8 mouse cellular contexts compared by ENCODE assay signal in genomic region chr9:44389273-44389672, GRCm38 (mm10). TPM values are rescaled to one million over a fixed set of nuclear protein-coding genes. Genes with fewer than 3 reads are reported as not detected.
DNase-seq lines count a peak whose midpoint lies in the region; TF ChIP-seq lines count a peak whose summit lies in the region.

No protein-coding gene starts in this region.

- no peak overlapping the region for H3K27ac ChIP-seq in heart, embryonic 10.5 days
- H3K27ac ChIP-seq in cerebellum, adult 2 months (ENCODE audit: insufficient read depth, low read length): no peak overlapping the region
- no peak overlapping the region for H3K27ac ChIP-seq in limb, embryonic 10.5 days

- no peaks in the 10 kb centered on the region for H3K4me1 ChIP-seq in heart, embryonic 10.5 days
- no peaks in the 10 kb centered on the region for H3K4me1 ChIP-seq in cerebellum, adult 2 months (ENCODE audit: control insufficient read depth, insufficient read depth, low read length)
- no peaks in the 10 kb centered on the region for H3K4me1 ChIP-seq in limb, embryonic 10.5 days

- H3K27me3 ChIP-seq in heart, embryonic 10.5 days (ENCODE audit: insufficient read depth, poor library complexity, severe bottlenecking): no peaks in the 10 kb centered on the region
- no peaks in the 10 kb centered on the region for H3K27me3 ChIP-seq in cerebellum, adult 2 months (ENCODE audit: control insufficient read depth, insufficient read depth, low read length)
- H3K27me3 ChIP-seq in limb, embryonic 10.5 days (ENCODE audit: low read depth, poor library complexity, severe bottlenecking): no peaks in the 10 kb centered on the region

- peaks cover 87% of the 10 kb centered on the region for H3K36me3 ChIP-seq in heart, embryonic 10.5 days
- peaks cover 87% of the 10 kb centered on the region for H3K36me3 ChIP-seq in limb, embryonic 10.5 days

- TF ChIP-seq CTCF in cerebellum, adult 2 months (IDR thresholded peaks at IDR 0.05; ENCODE audit: borderline replicate concordance, insufficient read depth, low read depth, low read length): peak; percentile 87

- TF ChIP-seq POLR2A in cerebellum, adult 2 months (IDR thresholded peaks at IDR 0.05; ENCODE audit: borderline replicate concordance, insufficient read depth, low read length): no peak

- 61% methylated on average over 8 of the region's 8 CpGs for WGBS in heart, embryonic 10.5 days
- 33% methylated on average over 8 of the region's 8 CpGs for WGBS in cerebellum, adult 2 months
- WGBS in limb, embryonic 10.5 days: 67% methylated on average over 8 of the region's 8 CpGs

- peak; percentile 92 for DNase-seq in heart, adult 11 months
- no peak for DNase-seq in heart, embryonic 10.5 days (ENCODE audit: low spot score)
- peak; percentile 62 for DNase-seq in right cerebral cortex, adult 2 months (ENCODE audit: low spot score in 2 of 2)
- DNase-seq in right cerebral cortex, postnatal 25 days: no peak
- peak; percentile 71 to 74 for DNase-seq in cerebellum, adult 2 months
- DNase-seq in limb, embryonic 10.5 days (ENCODE audit: low spot score): peak; percentile 56
- DNase-seq in retina, embryonic 14.5 days (ENCODE audit: low spot score): peak; percentile 72
- DNase-seq in layer of hippocampus, adult 11-12 months (ENCODE audit: low spot score): no peak

- H3K4me3 ChIP-seq in heart, embryonic 10.5 days: no peak overlapping the region
- no peak overlapping the region for H3K4me3 ChIP-seq in cerebellum, adult 2 months (replicated peaks; ENCODE audit: insufficient read depth, low read depth, low read length)
- no peak overlapping the region for H3K4me3 ChIP-seq in limb, embryonic 10.5 days

- no peaks in the 10 kb centered on the region for H3K9me3 ChIP-seq in heart, embryonic 10.5 days
- no peaks in the 10 kb centered on the region for H3K9me3 ChIP-seq in limb, embryonic 10.5 days (replicated peaks)

RNA-seq across cellular contexts. Expression of gene Slc37a4, which starts 7.4 kb away (rescaled TPM):
- polyA plus RNA-seq in heart, embryonic 10.5 days (2016; fragmentation: Nextera tagmentation; extraction: Ambion mirVana): 25.3 and 33.4 TPM in 2 replicates
- 49.8 and 52.2 TPM in 2 replicates for polyA plus RNA-seq in cerebellum, adult 2 months (2012; rRNA removed)
- 8.4 and 9.7 TPM in 2 replicates for polyA plus RNA-seq in limb, embryonic 10.5 days (2016; fragmentation: Nextera tagmentation; extraction: Ambion mirVana)

RNA-seq across cellular contexts. Expression of gene Hyou1, which starts 10.0 kb away (rescaled TPM):
- 23.4 and 25.0 TPM in 2 replicates for polyA plus RNA-seq in heart, embryonic 10.5 days (2016; fragmentation: Nextera tagmentation; extraction: Ambion mirVana)
- polyA plus RNA-seq in cerebellum, adult 2 months (2012; rRNA removed): 53.2 and 55.0 TPM in 2 replicates
- polyA plus RNA-seq in limb, embryonic 10.5 days (2016; fragmentation: Nextera tagmentation; extraction: Ambion mirVana): 41.3 and 43.4 TPM in 2 replicates

RNA-seq across cellular contexts. Expression of gene Rps25, which starts 17.7 kb away (rescaled TPM):
- polyA plus RNA-seq in heart, embryonic 10.5 days (2016; fragmentation: Nextera tagmentation; extraction: Ambion mirVana): 1,461 and 1,463 TPM in 2 replicates
- polyA plus RNA-seq in cerebellum, adult 2 months (2012; rRNA removed): 434 and 456 TPM in 2 replicates
- 2,001 and 2,302 TPM in 2 replicates for polyA plus RNA-seq in limb, embryonic 10.5 days (2016; fragmentation: Nextera tagmentation; extraction: Ambion mirVana)

RNA-seq across cellular contexts. Expression of gene Trappc4, which starts 18.1 kb away (rescaled TPM):
- polyA plus RNA-seq in heart, embryonic 10.5 days (2016; fragmentation: Nextera tagmentation; extraction: Ambion mirVana): 104 and 117 TPM in 2 replicates
- 97.9 and 103 TPM in 2 replicates for polyA plus RNA-seq in cerebellum, adult 2 months (2012; rRNA removed)
- polyA plus RNA-seq in limb, embryonic 10.5 days (2016; fragmentation: Nextera tagmentation; extraction: Ambion mirVana): 158 and 166 TPM in 2 replicates

RNA-seq across cellular contexts. Expression of gene Vps11, which starts 27.8 kb away (rescaled TPM):
- 22.8 and 26.3 TPM in 2 replicates for polyA plus RNA-seq in heart, embryonic 10.5 days (2016; fragmentation: Nextera tagmentation; extraction: Ambion mirVana)
- polyA plus RNA-seq in cerebellum, adult 2 months (2012; rRNA removed): 58.4 and 60.9 TPM in 2 replicates
- 29.3 and 32.2 TPM in 2 replicates for polyA plus RNA-seq in limb, embryonic 10.5 days (2016; fragmentation: Nextera tagmentation; extraction: Ambion mirVana)

Comparison
In these comparisons a context has a peak if more than half of its experiments do, and no peak if none do; other contexts are left out.
1. DNase-seq: peak in heart, adult 11 months (single experiment), right cerebral cortex, adult 2 months (2 of 2), cerebellum, adult 2 months (2 of 2), limb, embryonic 10.5 days (single experiment) and retina, embryonic 14.5 days (single experiment); none in heart, embryonic 10.5 days (single experiment), right cerebral cortex, postnatal 25 days (single experiment) and layer of hippocampus, adult 11-12 months (single experiment).